Mouse (Mus musculus): ENCODE measurements around the gene Gdf15. TPM values are rescaled to one million over a fixed set of nuclear protein-coding genes. Genes with fewer than 3 reads are reported as not detected.

The Gdf15 gene
- polyA plus RNA-seq, 1 experiment from 2014 or later, result 1.4 TPM

GRCm38 (mm10) chr8:70655469-70655868 lies 23.2 kb upstream of the Gdf15 start:
- Histone ChIP-seq H3K36me3 (peaks cover 13% of the 10 kb centered on the region), H3K9ac (no peak overlapping the region), H3K4me1 (peaks cover 21% of the 10 kb centered on the region), H3K9me3 (no peaks in the 10 kb centered on the region), H3K4me2 (no peak overlapping the region), H3K27ac (no peak overlapping the region; the same call in 1 of the 2 replicates), H3K27me3 (replicated peaks) (no peaks in the 10 kb centered on the region), H3K4me3 (replicated peaks) (no peak overlapping the region)
- WGBS, result 76% methylated on average over 2 of the region's 2 CpGs
- ATAC-seq (ENCODE audit: insufficient read depth, low FRiP score, low read depth), result no peak

- H3K9ac ChIP-seq, result no peak overlapping the region
- peaks cover 25% of the 10 kb centered on the region for H3K4me1 ChIP-seq
- H3K4me2 ChIP-seq, result no peak overlapping the region
- no peak for ATAC-seq (ENCODE audit: insufficient read depth, low FRiP score, low read depth)
- H3K27me3 ChIP-seq (replicated peaks), result no peaks in the 10 kb centered on the region
- no peak overlapping the region for H3K4me3 ChIP-seq (replicated peaks)
- no peak overlapping the region for H3K27ac ChIP-seq
- H3K36me3 ChIP-seq, result peaks cover 13% of the 10 kb centered on the region
- H3K9me3 ChIP-seq, result no peaks in the 10 kb centered on the region
- WGBS, result 64% methylated on average over 1 of the region's 1 CpGs
These were observed 21.9 kb upstream of the Gdf15 start for GRCm38 (mm10) chr8:70654121-70654520.

- H3K27ac ChIP-seq, result no peak overlapping the region
- 60% methylated on average over 2 of the region's 2 CpGs for WGBS
These were observed 21.0 kb upstream of the Gdf15 start for GRCm38 (mm10) chr8:70653226-70653625.

GRCm38 (mm10) chr8:70650351-70650750 lies 18.1 kb upstream of the Gdf15 start:
- no peaks in the 10 kb centered on the region for H3K27me3 ChIP-seq (replicated peaks)
- 92% methylated on average over 17 of the region's 17 CpGs for WGBS
- no peak overlapping the region for H3K4me3 ChIP-seq (replicated peaks)
- H3K27ac ChIP-seq, result no peak overlapping the region
- no peak overlapping the region for H3K9ac ChIP-seq
- no peak overlapping the region for H3K4me2 ChIP-seq
- no peak for ATAC-seq (ENCODE audit: insufficient read depth, low FRiP score, low read depth)
- H3K36me3 ChIP-seq, result peaks cover 9% of the 10 kb centered on the region; the same call in 1 of the 2 replicates
- H3K9me3 ChIP-seq, result no peaks in the 10 kb centered on the region
- H3K4me1 ChIP-seq, result peaks cover 34% of the 10 kb centered on the region

More at GRCm38 (mm10) chr8:70653226-70653625, 21.0 kb upstream of the Gdf15 start:
- no peak overlapping the region for H3K4me2 ChIP-seq
- peaks cover 24% of the 10 kb centered on the region for H3K4me1 ChIP-seq
- no peaks in the 10 kb centered on the region for H3K9me3 ChIP-seq
- H3K4me3 ChIP-seq (replicated peaks), result no peak overlapping the region
- H3K36me3 ChIP-seq, result peaks cover 13% of the 10 kb centered on the region
- H3K27me3 ChIP-seq (replicated peaks), result no peaks in the 10 kb centered on the region
- no peak overlapping the region for H3K9ac ChIP-seq
- no peak for ATAC-seq (ENCODE audit: insufficient read depth, low FRiP score, low read depth)

- peaks cover 34% of the 10 kb centered on the region for H3K4me1 ChIP-seq
- 51% methylated on average over 4 of the region's 4 CpGs for WGBS
- no peaks in the 10 kb centered on the region for H3K27me3 ChIP-seq (replicated peaks)
- peaks cover 6% of the 10 kb centered on the region; the same call in 1 of the 2 replicates for H3K36me3 ChIP-seq
- H3K4me3 ChIP-seq (replicated peaks), result no peak overlapping the region
- no peak overlapping the region for H3K9ac ChIP-seq
- peak; percentile 79 for ATAC-seq (ENCODE audit: insufficient read depth, low FRiP score, low read depth)
- no peak overlapping the region for H3K4me2 ChIP-seq
- no peaks in the 10 kb centered on the region for H3K9me3 ChIP-seq
- H3K27ac ChIP-seq, result peak overlapping the region; percentile 73
These were observed 17.1 kb upstream of the Gdf15 start for GRCm38 (mm10) chr8:70649324-70649723.

- no peak for ATAC-seq (ENCODE audit: insufficient read depth, low FRiP score, low read depth)
- H3K4me3 ChIP-seq (replicated peaks), result no peak overlapping the region
- 36% methylated on average over 3 of the region's 3 CpGs for WGBS
- peaks cover 6% of the 10 kb centered on the region; the same call in 1 of the 2 replicates for H3K36me3 ChIP-seq
- H3K9ac ChIP-seq, result no peak overlapping the region
- peaks cover 34% of the 10 kb centered on the region for H3K4me1 ChIP-seq
- H3K4me2 ChIP-seq, result no peak overlapping the region
- peak overlapping the region; percentile 73 for H3K27ac ChIP-seq
- no peaks in the 10 kb centered on the region for H3K27me3 ChIP-seq (replicated peaks)
- no peaks in the 10 kb centered on the region for H3K9me3 ChIP-seq
These were observed 16.7 kb upstream of the Gdf15 start for GRCm38 (mm10) chr8:70648921-70649320.

- no peak for ATAC-seq (ENCODE audit: insufficient read depth, low FRiP score, low read depth)
- Histone ChIP-seq H3K4me1 (peaks cover 34% of the 10 kb centered on the region), H3K4me3 (replicated peaks) (no peak overlapping the region), H3K4me2 (no peak overlapping the region), H3K9me3 (no peaks in the 10 kb centered on the region), H3K27me3 (replicated peaks) (no peaks in the 10 kb centered on the region), H3K27ac (peak overlapping the region; percentile 73; the same call in 1 of the 2 replicates), H3K9ac (no peak overlapping the region), H3K36me3 (peaks cover 6% of the 10 kb centered on the region; the same call in 1 of the 2 replicates)
- WGBS, result 30% methylated on average over 1 of the region's 1 CpGs
These were observed 15.8 kb upstream of the Gdf15 start for GRCm38 (mm10) chr8:70648164-70648442.

- Histone ChIP-seq H3K27ac (peak overlapping the region; percentile 73; the same call in 1 of the 2 replicates), H3K4me2 (no peak overlapping the region), H3K27me3 (replicated peaks) (no peaks in the 10 kb centered on the region), H3K9me3 (no peaks in the 10 kb centered on the region), H3K4me1 (peaks cover 34% of the 10 kb centered on the region), H3K9ac (no peak overlapping the region), H3K36me3 (peaks cover 6% of the 10 kb centered on the region; the same call in 1 of the 2 replicates), H3K4me3 (replicated peaks) (no peak overlapping the region)
- no peak for ATAC-seq (ENCODE audit: insufficient read depth, low FRiP score, low read depth)
- WGBS, result 43% methylated on average over 8 of the region's 8 CpGs
These were observed 15.3 kb upstream of the Gdf15 start for GRCm38 (mm10) chr8:70647343-70648163.

- H3K4me2 ChIP-seq, result no peak overlapping the region
- H3K4me3 ChIP-seq (replicated peaks), result no peak overlapping the region
- H3K27ac ChIP-seq, result no peak overlapping the region
- no peaks in the 10 kb centered on the region for H3K27me3 ChIP-seq (replicated peaks)
- peaks cover 34% of the 10 kb centered on the region for H3K4me1 ChIP-seq
- H3K36me3 ChIP-seq, result peaks cover 1% of the 10 kb centered on the region; the same call in 1 of the 2 replicates
- H3K9me3 ChIP-seq, result no peaks in the 10 kb centered on the region
- no peak overlapping the region for H3K9ac ChIP-seq
- ATAC-seq (ENCODE audit: insufficient read depth, low FRiP score, low read depth), result no peak
These were observed 14.5 kb upstream of the Gdf15 start for GRCm38 (mm10) chr8:70646775-70647174.

GRCm38 (mm10) chr8:70646369-70646768 lies 14.1 kb upstream of the Gdf15 start:
- Histone ChIP-seq H3K9ac (no peak overlapping the region), H3K4me3 (replicated peaks) (no peak overlapping the region), H3K27me3 (replicated peaks) (no peaks in the 10 kb centered on the region), H3K4me2 (no peak overlapping the region), H3K36me3 (no peaks in the 10 kb centered on the region), H3K9me3 (no peaks in the 10 kb centered on the region), H3K4me1 (peaks cover 34% of the 10 kb centered on the region), H3K27ac (no peak overlapping the region)
- ATAC-seq (ENCODE audit: insufficient read depth, low FRiP score, low read depth), result no peak
- WGBS, result 81% methylated on average over 6 of the region's 6 CpGs

GRCm38 (mm10) chr8:70645501-70646224 lies 13.4 kb upstream of the Gdf15 start:
- H3K27ac ChIP-seq, result no peak overlapping the region
- H3K4me2 ChIP-seq, result no peak overlapping the region

GRCm38 (mm10) chr8:70644065-70644464 lies 11.8 kb upstream of the Gdf15 start:
- Histone ChIP-seq H3K4me3 (replicated peaks) (no peak overlapping the region), H3K36me3 (no peaks in the 10 kb centered on the region), H3K9ac (no peak overlapping the region), H3K27me3 (replicated peaks) (no peaks in the 10 kb centered on the region), H3K4me1 (peaks cover 25% of the 10 kb centered on the region), H3K4me2 (no peak overlapping the region), H3K27ac (no peak overlapping the region), H3K9me3 (no peaks in the 10 kb centered on the region)
- no peak for ATAC-seq (ENCODE audit: insufficient read depth, low FRiP score, low read depth)
- WGBS, result 85% methylated on average over 2 of the region's 2 CpGs

More at GRCm38 (mm10) chr8:70645501-70646224, 13.4 kb upstream of the Gdf15 start:
- H3K9ac ChIP-seq, result no peak overlapping the region
- H3K36me3 ChIP-seq, result no peaks in the 10 kb centered on the region
- H3K9me3 ChIP-seq, result no peaks in the 10 kb centered on the region
- H3K27me3 ChIP-seq (replicated peaks), result no peaks in the 10 kb centered on the region
- no peak for ATAC-seq (ENCODE audit: insufficient read depth, low FRiP score, low read depth)
- H3K4me3 ChIP-seq (replicated peaks), result no peak overlapping the region
- WGBS, result 49% methylated on average over 17 of the region's 17 CpGs
- H3K4me1 ChIP-seq, result peaks cover 34% of the 10 kb centered on the region
